Mouse (Mus musculus): Measurements from ENCODE around the gene Bcl9l.

Bcl9l gene

DNA sequence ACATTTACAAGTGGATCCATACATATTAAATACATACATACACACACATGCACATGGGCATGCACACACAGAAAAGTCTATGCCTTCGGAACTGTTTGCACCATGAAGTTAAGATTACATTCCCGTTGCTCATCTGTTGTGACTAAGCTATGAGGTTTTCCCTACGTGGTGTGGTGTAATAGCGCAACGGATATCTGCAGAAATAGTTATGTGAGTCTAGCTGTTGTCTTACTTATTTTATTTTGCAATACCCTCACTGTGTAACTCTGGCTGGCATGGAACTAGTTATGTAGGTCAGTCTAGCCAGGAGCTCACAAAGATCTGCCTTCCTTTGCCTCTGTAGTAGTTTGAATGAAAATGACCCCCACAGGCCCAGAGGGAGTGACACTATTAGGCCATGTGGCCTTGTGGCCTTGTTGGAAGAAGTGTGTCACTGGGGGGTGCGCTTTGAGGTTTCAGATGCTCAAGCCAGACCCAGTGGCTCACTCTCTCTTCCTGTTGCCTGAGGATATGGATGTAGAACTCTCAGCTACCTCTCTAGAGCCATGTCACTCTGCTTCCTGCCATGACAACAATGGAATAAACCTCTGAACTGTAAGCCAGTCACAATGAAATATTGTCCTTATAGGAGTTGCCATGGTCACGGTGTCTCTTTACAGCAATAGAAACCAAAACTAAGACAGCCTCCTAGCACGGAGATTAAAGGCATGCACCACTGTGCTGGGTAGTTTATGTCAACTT lies 66.0 kb downstream of the Bcl9l start:
- DNase-seq (ENCODE audit: low read depth): no peak

DNA sequence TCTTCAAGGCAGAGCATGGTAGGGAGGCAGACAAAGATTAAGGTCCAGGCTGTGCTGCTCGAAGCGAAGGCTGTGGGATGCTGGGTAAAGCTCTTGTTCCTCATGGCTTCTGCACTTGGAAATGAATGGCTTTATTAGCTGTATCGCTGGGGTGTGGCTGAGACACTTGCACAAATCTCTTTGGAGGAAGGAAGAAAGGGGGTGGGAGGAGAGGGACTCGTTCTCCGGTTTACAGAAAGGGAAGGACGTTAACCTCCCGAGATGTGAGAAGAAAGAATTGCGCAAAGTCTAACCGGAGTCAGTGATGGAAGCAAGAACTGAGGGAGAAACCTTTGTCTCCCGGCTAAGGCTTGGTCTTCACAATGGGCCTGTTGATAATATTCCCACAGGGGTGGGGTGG lies 68.5 kb downstream of the Bcl9l start:
- no peak for DNase-seq (ENCODE audit: low read depth)

DNA sequence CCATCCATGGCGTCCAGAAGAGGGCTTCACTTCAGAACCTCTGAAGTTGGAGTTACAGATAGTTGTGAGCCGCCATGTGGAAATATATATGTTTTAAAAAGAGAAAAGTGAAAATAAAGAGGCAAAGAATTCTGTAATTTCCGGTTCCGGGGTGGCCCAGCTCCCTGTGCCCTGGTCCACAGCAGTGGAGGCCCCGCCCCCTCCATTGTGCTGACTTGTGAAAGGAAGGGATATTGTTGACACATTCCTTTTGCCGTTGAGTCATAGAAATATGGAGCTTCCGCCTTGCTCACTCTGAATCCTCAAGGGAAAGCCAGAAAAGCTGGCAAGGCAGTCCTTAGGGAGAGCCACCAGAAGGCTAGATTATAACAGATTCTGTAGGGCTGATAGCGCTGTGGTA lies 69.5 kb downstream of the Bcl9l start:
- DNase-seq (ENCODE audit: low read depth): no peak
